Mouse (Mus musculus): Measurements from ENCODE around the gene Ercc6l2. TPM values are rescaled to one million over a fixed set of nuclear protein-coding genes. Genes with fewer than 3 reads are reported as not detected.

Gene Ercc6l2
- polyA plus RNA-seq, 1 experiment from 2014 or later: 18.0 TPM

GRCm38 (mm10) chr13:63930525-63930924 is 115.5 kb downstream of the Ercc6l2 start:
- Histone ChIP-seq H3K9me3 (ENCODE audit: control insufficient read depth, low read length) (no peaks in the 10 kb centered on the region), H3K36me3 (ENCODE audit: control insufficient read depth, insufficient read depth, low read length) (no peaks in the 10 kb centered on the region), H3K9ac (ENCODE audit: low read depth, low read length) (no peak overlapping the region), H3K27ac (ENCODE audit: low read depth, low read length) (no peak overlapping the region), H3K4me2 (no peak overlapping the region), H3K4me3 (ENCODE audit: low read depth, low read length) (no peak overlapping the region), H3K4me1 (replicated peaks; ENCODE audit: control insufficient read depth, insufficient read depth, low read length) (peaks cover 10% of the 10 kb centered on the region), H3K27me3 (replicated peaks; ENCODE audit: control insufficient read depth, insufficient read depth, low read length) (no peaks in the 10 kb centered on the region)
- no peak for DNase-seq (ENCODE audit: low spot score)
- WGBS: 74% methylated on average over 10 of the region's 10 CpGs
- ATAC-seq (replicated peaks; ENCODE audit: low FRiP score): no peak

- Histone ChIP-seq H3K4me1 (replicated peaks; ENCODE audit: control insufficient read depth, insufficient read depth, low read length) (no peaks in the 10 kb centered on the region), H3K4me2 (peak overlapping the region; percentile 29), H3K36me3 (ENCODE audit: control insufficient read depth, insufficient read depth, low read length) (no peaks in the 10 kb centered on the region), H3K27me3 (replicated peaks; ENCODE audit: control insufficient read depth, insufficient read depth, low read length) (no peaks in the 10 kb centered on the region), H3K27ac (ENCODE audit: low read depth, low read length) (no peak overlapping the region), H3K9me3 (ENCODE audit: control insufficient read depth, low read length) (no peaks in the 10 kb centered on the region), H3K9ac (ENCODE audit: low read depth, low read length) (no peak overlapping the region), H3K4me3 (ENCODE audit: low read depth, low read length) (no peak overlapping the region)
- WGBS: 55% methylated on average over 9 of the region's 9 CpGs
- DNase-seq (ENCODE audit: low spot score): no peak
- no peak; the same call in 1 of the 2 replicates for ATAC-seq (replicated peaks; ENCODE audit: low FRiP score)
These were observed 121.3 kb downstream of the Ercc6l2 start for GRCm38 (mm10) chr13:63936369-63936768.

GRCm38 (mm10) chr13:63940257-63940656 is 125.2 kb downstream of the Ercc6l2 start:
- DNase-seq (ENCODE audit: low spot score) (no peak), ATAC-seq (replicated peaks; ENCODE audit: low FRiP score) (no peak)
- H3K27me3 ChIP-seq (replicated peaks; ENCODE audit: control insufficient read depth, insufficient read depth, low read length): no peaks in the 10 kb centered on the region
- no peaks in the 10 kb centered on the region for H3K36me3 ChIP-seq (ENCODE audit: control insufficient read depth, insufficient read depth, low read length)
- H3K4me3 ChIP-seq (ENCODE audit: low read depth, low read length): no peak overlapping the region
- H3K4me2 ChIP-seq: no peak overlapping the region
- no peaks in the 10 kb centered on the region for H3K9me3 ChIP-seq (ENCODE audit: control insufficient read depth, low read length)
- H3K27ac ChIP-seq (ENCODE audit: low read depth, low read length): no peak overlapping the region
- 58% methylated on average over 1 of the region's 1 CpGs for WGBS
- no peaks in the 10 kb centered on the region for H3K4me1 ChIP-seq (replicated peaks; ENCODE audit: control insufficient read depth, insufficient read depth, low read length)
- H3K9ac ChIP-seq (ENCODE audit: low read depth, low read length): no peak overlapping the region

- H3K4me3 ChIP-seq (ENCODE audit: low read depth, low read length): no peak overlapping the region
- ATAC-seq (replicated peaks; ENCODE audit: low FRiP score) (no peak), DNase-seq (ENCODE audit: low spot score) (no peak)
- H3K9ac ChIP-seq (ENCODE audit: low read depth, low read length): no peak overlapping the region
- WGBS: 73% methylated on average over 4 of the region's 4 CpGs
- no peaks in the 10 kb centered on the region for H3K9me3 ChIP-seq (ENCODE audit: control insufficient read depth, low read length)
- H3K36me3 ChIP-seq (ENCODE audit: control insufficient read depth, insufficient read depth, low read length): no peaks in the 10 kb centered on the region
- no peak overlapping the region for H3K4me2 ChIP-seq
- no peaks in the 10 kb centered on the region for H3K27me3 ChIP-seq (replicated peaks; ENCODE audit: control insufficient read depth, insufficient read depth, low read length)
- no peaks in the 10 kb centered on the region for H3K4me1 ChIP-seq (replicated peaks; ENCODE audit: control insufficient read depth, insufficient read depth, low read length)
- no peak overlapping the region for H3K27ac ChIP-seq (ENCODE audit: low read depth, low read length)
These were observed 126.1 kb downstream of the Ercc6l2 start for GRCm38 (mm10) chr13:63941170-63941569.

- no peak for ATAC-seq (replicated peaks; ENCODE audit: low FRiP score)
- H3K9ac ChIP-seq (ENCODE audit: low read depth, low read length): no peak overlapping the region
- 74% methylated on average over 7 of the region's 7 CpGs for WGBS
These were observed 128.6 kb downstream of the Ercc6l2 start for GRCm38 (mm10) chr13:63943605-63944004.

GRCm38 (mm10) chr13:63944344-63945021 is 129.4 kb downstream of the Ercc6l2 start:
- 66% methylated on average over 13 of the region's 13 CpGs for WGBS
- Histone ChIP-seq H3K9me3 (ENCODE audit: control insufficient read depth, low read length) (no peaks in the 10 kb centered on the region), H3K9ac (ENCODE audit: low read depth, low read length) (no peak overlapping the region), H3K4me3 (ENCODE audit: low read depth, low read length) (no peak overlapping the region), H3K36me3 (ENCODE audit: control insufficient read depth, insufficient read depth, low read length) (no peaks in the 10 kb centered on the region), H3K4me2 (no peak overlapping the region), H3K27me3 (replicated peaks; ENCODE audit: control insufficient read depth, insufficient read depth, low read length) (no peaks in the 10 kb centered on the region), H3K4me1 (replicated peaks; ENCODE audit: control insufficient read depth, insufficient read depth, low read length) (no peaks in the 10 kb centered on the region), H3K27ac (ENCODE audit: low read depth, low read length) (no peak overlapping the region)
- ATAC-seq (replicated peaks; ENCODE audit: low FRiP score) (no peak), DNase-seq (ENCODE audit: low spot score) (no peak)

More at GRCm38 (mm10) chr13:63943605-63944004, 128.6 kb downstream of the Ercc6l2 start:
- Histone ChIP-seq H3K4me1 (replicated peaks; ENCODE audit: control insufficient read depth, insufficient read depth, low read length) (no peaks in the 10 kb centered on the region), H3K9me3 (ENCODE audit: control insufficient read depth, low read length) (no peaks in the 10 kb centered on the region), H3K27me3 (replicated peaks; ENCODE audit: control insufficient read depth, insufficient read depth, low read length) (no peaks in the 10 kb centered on the region), H3K36me3 (ENCODE audit: control insufficient read depth, insufficient read depth, low read length) (no peaks in the 10 kb centered on the region), H3K27ac (ENCODE audit: low read depth, low read length) (no peak overlapping the region), H3K4me2 (no peak overlapping the region), H3K4me3 (ENCODE audit: low read depth, low read length) (no peak overlapping the region)
- no peak for DNase-seq (ENCODE audit: low spot score)

Other genes starting within 250 kb of the Ercc6l2 start
- gene Ptch1, start 241.6 kb upstream of the Ercc6l2 start, polyA plus RNA-seq (2014; fragmentation: Nextera tagmentation; extraction: Ambion mirVana): 14.0 and 15.0 TPM in 2 replicates